Mouse (Mus musculus): ENCODE measurements around the gene Cbfa2t3.

The Cbfa2t3 gene

DNA sequence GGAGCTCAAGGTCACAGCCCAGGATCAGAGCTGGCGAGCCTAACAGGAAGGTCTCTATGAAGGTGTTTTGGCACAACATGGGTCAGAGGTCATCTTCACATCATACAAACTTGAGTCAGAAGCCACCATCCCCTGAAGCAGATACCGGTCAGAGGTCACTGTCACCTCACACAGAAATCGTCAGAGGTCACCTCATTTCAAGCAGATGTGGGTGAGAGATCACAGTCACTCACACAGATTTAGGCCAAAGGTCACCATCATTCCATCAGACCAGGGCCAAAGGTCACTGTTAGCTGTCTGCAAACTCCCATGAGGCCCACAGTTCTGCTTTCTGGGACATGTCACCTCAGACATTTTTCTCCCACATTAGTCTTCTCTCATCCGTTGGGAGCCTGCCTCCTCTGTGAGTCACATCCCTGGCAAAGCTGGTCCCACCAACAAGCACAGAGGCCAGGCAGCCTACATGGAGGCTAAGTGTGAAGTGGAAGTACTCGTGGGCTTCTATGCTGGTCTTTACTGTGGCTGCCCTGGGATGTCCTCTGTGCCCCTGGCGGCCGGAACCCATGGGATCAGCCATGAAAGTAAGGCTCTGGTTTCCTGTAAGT is 3.4 kb downstream of the Cbfa2t3 start:
- DNase-seq (ENCODE audit: extremely low read depth, insufficient read length, low spot score): no peak

DNA sequence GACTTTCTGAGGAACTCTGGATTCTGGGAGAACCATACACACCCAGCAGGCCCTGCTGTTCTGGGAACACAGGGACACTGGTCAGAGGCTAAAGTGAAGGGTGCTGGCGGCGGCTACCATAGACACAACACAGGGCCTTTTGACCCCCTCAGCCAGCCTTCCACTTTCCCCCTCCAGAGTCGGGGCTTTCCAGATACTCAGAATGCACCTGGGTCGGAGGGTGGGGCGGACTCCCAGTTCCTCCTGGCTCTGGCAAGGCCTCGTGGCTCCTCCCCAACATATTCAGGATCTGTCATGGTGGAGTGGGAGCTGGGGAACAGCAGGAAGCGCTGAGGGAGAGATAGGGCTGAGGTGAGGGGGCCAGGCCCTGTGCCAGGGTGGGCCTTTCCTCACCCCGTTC is 6.8 kb downstream of the Cbfa2t3 start:
- DNase-seq (ENCODE audit: extremely low read depth, insufficient read length, low spot score): no peak

DNA sequence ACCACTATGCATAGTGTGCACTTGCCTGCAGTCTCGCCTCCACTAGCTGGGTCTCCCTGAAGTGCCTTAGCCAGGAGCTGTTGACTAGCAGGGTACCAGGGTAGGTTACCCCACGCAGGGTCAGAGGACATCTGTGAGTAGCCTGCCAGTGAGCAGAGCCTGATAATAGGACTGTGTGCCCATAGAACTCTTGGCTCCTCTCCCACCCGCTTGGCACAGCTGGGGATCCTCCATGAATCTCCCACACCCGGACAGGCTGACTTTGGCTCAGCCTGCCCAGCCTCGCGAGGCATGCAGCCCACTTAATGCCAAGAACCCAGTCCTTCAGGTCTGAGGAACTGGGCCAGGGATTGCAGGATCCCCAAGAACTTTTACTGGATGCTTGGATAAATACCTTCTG is 7.9 kb downstream of the Cbfa2t3 start:
- no peak for DNase-seq (ENCODE audit: extremely low read depth, insufficient read length, low spot score)

DNA sequence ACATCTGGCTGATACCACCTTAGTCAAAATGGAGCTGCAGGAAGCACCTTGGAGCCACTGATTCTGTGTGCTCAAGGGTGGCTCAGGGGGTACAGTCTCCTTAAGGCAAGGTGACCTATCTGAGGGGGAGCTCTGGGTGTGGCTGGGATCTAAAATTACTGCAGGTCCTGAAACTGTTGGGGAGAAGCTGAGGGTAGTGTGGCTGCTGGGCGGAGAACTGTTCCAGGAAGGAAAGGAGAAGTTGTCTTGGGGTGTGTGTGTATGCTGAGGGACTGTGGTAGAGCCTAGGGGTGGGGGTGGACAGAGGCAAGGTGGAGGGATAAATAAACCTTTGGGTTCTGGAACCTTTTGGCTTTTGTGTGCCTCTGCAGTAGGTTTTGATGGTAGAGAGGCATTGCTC is 9.6 kb downstream of the Cbfa2t3 start:
- DNase-seq (ENCODE audit: extremely low read depth, insufficient read length, low spot score): no peak

DNA sequence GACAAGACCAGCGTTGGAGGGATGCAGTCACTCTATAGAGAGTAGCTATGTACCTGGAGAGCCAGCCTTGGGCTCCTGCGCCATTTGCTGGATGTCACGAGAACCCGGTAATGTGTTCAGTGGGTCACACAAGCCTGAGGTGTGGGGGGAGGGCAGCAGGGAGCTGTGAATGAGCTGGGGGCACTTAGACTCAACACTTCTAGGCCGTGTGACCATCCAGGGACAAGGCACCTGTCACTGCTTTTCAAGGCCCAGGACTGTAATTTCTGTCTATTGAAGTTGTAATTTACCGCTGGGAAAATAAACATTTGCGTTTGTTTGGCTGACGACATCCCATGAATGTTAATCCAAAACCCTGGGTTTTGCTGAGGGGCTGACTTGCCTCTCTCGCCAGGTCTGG is 12.0 kb downstream of the Cbfa2t3 start:
- no peak for DNase-seq (ENCODE audit: extremely low read depth, insufficient read length, low spot score)

DNA sequence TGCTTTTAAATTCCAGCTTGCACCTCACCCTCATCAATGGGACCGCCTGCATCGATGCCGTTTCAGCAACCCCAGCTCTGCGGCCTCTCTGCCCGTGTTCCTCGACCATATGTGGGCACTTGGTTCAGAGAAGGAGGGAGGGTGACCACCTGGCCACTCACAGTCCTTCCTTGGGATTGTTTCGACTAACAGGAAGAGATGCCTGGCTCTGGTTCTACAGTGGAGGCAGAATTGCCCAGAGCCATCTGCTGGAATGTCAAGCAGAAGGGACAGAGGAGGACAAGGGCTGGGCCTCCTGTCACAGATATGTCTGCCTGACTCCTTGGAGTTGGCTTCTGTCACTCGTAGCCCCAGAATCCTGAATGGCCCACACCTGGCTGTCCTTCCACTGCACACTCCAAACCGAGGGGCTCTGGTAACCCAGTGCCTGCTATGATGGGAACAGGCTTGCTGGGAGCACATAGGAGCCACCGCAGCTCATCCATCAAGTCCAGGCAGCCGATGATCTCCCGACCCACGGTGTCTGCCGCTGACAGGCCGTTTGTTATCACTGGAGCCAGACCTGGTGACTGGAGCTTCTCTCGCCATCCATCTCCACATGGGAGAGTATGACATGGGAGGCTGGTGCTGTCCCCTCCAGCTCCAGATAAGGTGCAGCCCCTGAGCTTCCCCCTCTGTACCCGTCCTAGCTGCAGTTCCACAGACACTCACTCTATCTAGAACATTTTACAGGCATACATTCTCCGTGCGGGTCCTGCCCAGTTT is 13.6 kb downstream of the Cbfa2t3 start:
- no peak for DNase-seq (ENCODE audit: extremely low read depth, insufficient read length, low spot score)

DNA sequence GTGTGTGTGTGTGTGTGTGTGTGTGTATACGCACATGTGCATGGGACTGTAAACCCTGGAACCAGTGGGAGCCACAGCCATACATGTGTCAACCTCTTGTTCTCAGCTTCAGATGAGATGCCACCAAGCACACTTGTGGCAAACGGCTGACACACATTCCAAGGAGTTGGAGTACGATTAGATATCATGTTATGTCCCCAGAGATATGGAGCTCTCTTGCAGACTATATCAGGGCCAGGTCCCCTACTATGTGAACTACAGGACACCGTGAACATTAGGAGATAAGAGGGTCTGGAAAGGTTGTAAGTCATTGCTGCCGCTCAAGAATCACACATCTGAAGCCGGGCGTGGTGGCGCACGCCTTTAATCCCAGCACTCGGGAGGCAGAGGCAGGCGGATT is 16.1 kb downstream of the Cbfa2t3 start:
- no peak for DNase-seq (ENCODE audit: extremely low read depth, insufficient read length, low spot score)

DNA sequence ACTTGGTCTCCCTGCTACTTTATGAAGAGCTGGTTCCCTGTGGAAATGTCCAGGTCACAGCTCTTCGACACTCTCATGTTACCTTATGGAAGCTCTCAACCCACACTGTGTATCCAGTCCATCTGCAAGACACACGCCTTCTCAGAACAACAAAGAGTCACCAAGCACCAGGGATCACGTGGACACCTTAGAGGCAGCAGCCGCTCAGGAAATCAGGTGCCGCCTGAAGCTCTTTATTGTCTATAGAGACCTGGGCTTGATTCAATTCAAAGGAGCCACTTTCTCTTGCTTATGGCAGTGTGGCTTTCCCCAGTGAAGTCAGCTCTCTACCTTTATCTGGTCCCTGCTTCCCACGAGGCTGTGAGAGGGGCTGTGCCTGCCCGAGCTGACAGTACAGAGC is 18.7 kb downstream of the Cbfa2t3 start:
- DNase-seq (ENCODE audit: extremely low read depth, insufficient read length, low spot score): no peak

DNA sequence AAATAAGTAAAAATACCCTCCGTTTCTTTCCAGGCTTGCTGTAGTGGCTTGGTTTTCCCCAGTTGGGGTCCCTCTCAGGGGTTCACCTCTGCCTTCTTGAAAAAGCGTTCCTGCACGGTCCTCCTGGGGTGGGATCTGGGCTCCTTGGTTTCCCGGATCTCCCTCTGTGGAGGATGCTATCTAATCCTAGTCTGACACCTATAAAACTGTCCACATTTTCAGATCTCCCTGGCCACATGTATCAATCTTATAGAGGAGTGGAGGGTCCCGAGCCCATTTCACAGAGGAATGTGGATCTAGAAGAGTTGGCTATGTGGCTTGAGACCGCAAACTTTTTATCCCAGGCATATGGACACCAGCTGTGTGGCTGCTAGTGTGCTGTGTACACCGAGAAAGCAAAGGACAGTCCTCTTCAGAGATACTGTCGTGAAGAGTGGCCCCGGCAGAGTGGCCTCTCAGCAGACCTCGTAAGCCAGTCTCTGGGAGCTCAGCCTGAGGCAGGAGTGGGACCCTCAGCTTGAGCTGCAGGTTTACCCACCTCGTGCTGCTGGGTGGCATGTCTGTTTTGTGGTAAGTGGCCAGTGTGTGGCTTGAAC is 19.5 kb downstream of the Cbfa2t3 start:
- DNase-seq (ENCODE audit: extremely low read depth, insufficient read length, low spot score): no peak

DNA sequence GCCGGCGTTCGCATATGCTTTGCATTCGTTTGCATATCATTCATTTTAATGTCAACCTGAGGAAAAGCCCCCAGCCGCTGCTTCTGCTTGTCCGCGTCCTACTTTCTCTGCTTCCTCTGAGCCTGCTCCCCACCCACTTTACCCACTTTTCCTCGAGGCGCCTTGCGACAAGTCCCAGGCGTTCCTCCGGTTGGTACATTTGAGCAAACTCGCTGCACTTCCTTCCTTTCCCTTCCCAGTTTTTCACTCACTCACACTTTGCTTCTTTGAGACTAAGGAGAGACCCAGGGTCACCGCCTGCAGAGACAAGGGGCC is 20.1 kb downstream of the Cbfa2t3 start:
- no peak for DNase-seq (ENCODE audit: extremely low read depth, insufficient read length, low spot score)

DNA sequence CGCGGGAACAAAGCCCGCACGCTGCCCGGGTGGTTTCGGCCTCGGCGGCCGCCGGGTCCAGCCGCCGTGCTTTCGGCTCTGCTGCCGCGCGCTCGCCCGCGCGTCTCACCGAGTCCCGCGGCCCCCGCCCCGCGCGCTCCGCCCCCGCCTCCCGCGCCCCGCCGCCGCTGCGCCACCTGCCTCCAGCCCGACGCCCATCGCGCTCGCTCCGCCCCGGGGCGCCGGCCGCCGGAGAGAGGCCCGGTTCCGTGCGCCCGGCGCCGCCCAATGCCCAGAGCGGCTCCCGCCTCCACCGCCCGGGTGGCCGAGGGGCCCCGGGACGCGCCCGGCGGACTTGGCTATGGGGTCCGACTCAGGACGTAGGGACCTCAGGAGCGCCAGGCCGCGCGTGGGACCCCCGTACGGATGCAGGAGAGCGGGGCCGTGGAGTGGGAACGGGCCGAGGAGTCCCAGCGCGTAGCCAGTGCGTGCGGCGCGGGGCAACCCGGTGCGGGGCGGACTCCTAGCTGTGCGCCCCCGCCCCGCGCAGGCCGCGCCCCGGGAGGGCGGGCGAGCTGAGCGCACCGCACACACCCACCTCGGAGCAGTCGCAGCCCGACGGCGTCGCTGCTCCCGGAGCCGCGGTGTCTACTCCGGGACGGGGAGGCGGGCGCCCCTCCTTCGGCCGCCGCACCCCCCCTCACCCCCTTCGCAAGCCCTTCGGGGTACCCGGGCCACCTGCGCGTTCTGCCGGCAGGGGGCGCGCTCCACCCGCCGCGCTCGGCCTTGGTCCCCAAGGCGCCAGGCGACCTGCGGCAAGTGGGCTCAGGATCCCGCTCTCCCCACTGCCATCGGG is 20.6 kb downstream of the Cbfa2t3 start:
- no peak for DNase-seq (ENCODE audit: extremely low read depth, insufficient read length, low spot score)

DNA sequence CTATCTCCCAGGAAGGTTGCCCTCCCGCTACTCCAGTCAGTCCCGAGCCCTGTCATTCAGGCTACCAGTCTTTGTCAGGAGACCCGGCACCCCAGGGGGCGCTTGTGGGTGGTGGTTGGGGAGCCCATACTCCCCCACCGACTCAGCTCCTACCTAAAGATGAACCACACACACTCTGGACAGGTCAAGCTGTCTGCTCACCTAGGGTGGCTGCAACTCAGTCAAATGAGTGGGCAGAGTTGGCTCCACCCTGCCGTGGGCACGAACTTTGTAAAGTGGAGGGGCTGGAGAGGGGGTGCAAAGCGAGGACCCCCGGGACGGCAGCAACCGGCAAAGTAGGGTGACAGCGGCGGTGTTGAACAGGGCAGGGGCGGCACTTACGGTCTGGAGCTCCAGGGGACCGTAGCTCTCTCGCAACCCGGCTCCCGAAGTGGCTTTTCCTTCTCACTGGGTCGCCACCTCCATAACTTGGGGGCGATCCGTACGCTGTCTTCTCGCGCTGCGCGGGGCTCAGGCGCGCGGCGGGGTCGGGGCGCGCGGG is 21.4 kb downstream of the Cbfa2t3 start:
- no peak for DNase-seq (ENCODE audit: extremely low read depth, insufficient read length, low spot score)

DNA sequence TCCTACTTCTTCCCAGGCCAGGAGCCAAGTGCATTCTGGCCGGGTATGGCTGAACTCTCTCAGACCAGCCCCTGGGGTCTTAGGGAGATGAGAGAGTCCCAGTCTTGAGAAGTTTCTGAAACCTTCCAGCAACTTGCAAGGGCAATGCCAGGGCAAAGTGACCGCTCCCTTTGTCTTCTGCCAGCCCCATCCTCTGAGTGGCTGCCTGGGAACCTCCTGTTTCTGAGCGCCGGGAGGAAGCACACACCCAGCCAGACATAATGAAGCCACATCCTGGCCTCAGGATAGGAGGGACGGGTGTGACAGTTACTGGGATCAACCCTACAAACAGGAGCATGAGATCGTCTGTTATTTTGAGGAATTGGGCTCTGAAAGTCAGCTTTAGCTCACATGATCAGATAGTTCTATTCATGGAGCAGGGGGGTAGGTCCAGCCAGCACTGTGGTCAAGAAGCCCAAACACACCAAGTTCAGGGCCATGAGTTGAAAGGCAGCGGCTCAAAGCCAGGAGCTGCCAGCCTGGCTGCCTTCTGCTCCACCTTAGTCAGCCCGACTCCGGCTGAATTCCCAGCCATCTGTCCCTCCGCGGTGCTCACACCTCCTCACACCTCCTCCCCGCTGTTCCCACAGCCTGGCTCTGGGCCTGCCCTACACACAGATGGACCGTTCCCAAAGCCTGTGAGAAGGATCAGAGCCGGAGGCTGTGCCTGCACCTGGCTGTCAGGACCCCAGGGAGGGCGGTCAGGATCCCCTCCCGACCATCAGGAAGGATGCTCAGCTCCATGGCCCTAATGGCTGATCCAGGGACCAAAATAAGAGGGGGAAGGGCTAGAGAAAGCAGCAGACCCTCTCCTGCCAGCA is 22.1 kb downstream of the Cbfa2t3 start:
- no peak for DNase-seq (ENCODE audit: extremely low read depth, insufficient read length, low spot score)

DNA sequence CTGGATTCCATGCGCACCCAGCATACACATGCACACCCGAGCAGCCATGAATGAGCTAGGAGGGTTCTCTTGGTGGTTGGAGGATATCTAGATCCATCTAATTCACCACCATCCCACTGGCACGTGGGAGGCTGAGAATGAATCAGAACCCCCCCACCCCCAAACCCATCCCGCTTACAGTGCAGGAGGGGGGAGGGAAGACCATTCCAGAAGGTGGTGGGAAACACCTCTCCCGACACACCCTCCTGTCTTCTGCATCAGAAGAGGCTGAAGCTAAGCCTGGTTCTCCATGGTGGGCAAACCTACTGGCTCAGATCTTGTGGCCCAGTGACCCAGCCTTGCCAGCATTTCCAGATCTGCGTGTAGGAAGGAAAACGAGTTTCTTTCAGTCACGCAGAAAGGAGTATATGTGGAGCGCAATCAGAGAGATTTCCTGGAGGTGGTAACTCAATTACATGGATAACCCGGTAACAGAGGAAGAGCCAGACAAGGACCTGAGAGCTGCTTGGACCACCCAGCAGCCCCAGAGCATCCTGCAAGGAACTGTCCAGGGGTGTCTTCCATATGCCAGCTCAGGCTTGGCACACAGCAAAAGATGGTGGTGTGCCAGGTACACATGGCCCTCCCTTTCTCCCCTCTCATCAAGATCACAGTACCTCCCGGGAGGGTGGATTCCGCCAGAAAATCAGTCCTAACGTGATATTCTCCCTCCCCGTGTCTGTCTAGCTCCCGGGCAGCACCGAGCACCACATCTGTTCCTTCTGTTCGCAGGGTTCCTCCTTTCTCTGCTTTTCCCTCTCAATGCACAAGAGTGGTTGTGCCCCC is 23.1 kb downstream of the Cbfa2t3 start:
- DNase-seq (ENCODE audit: extremely low read depth, insufficient read length, low spot score): no peak

DNA sequence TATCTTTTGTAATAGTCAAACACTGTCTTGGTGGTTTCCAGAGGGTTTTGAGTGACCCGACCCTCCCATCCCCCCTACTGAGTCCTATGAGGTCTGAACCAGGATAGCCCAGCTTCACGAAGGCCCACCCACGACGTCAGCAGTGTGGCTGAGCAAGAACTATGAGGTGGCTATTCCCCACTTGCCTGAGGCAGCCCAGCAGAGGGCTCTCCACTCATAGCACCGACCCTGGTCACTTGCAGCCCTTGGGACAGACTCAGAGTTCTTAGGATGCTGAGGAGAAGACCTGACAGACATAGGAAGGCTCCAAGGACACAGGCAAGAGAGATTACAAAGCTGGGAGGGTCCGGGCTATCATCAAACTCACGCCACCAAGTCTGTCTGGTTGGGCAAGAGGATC is 23.9 kb downstream of the Cbfa2t3 start:
- no peak for DNase-seq (ENCODE audit: extremely low read depth, insufficient read length, low spot score)

DNA sequence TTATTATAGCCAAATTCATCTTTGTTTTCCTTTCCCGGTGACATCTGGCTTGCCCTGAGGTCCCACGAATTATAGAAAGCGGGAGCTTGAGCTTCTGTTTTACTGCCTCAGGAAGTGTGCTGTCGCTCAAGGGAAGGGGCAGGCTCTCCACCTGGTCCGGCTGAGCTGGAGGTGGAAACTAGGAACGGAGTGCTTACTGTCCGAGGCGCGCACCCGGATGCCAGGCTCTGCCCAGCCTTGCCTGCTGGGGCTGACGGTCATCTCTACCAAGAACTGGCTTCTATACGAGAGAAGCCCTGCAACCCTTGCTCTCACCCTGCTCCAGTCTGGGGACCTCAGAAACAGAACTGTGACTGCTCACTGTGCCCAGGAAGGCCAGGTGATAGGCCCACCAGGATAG is 24.9 kb downstream of the Cbfa2t3 start:
- no peak for DNase-seq (ENCODE audit: extremely low read depth, insufficient read length, low spot score)

DNA sequence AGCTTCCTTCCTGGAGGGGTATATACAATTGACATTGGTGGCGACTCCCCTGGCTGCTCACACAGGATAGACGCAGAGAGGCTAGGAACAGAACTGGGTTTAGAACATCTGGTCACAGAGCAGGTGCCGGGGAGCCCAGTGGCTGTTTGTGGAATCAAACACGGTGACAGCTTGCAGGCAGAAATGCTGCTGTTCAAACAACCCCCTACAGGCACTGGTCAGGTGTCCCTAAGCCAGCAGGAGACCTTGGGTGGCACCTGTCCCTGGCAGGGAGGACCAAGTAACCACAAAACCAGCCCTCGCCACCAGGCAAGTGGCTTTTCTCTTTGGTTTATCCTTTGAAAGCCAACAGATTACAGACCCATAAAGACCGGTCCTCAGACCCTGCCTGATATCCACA is 27.0 kb downstream of the Cbfa2t3 start:
- no peak for DNase-seq (ENCODE audit: extremely low read depth, insufficient read length, low spot score)

DNA sequence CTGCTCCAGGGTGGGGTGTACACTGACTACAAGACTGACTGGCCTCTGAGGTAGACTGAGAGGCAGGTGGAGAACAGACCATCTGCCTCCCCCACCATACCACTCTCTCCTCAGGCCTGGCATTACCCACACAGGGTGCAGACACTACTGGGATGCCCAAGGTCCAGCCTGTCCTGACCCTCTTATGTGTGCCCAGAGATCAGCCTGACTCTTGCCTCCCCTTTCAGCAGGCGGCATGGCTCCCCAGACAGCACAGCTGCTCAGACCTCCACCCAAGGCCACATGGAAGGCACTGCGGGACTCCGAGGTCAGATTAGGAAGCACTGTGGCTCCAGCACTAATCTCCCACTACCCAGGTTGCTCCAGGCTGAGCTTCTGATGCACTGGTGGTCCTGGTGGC is 28.2 kb downstream of the Cbfa2t3 start:
- DNase-seq (ENCODE audit: extremely low read depth, insufficient read length, low spot score): no peak

DNA sequence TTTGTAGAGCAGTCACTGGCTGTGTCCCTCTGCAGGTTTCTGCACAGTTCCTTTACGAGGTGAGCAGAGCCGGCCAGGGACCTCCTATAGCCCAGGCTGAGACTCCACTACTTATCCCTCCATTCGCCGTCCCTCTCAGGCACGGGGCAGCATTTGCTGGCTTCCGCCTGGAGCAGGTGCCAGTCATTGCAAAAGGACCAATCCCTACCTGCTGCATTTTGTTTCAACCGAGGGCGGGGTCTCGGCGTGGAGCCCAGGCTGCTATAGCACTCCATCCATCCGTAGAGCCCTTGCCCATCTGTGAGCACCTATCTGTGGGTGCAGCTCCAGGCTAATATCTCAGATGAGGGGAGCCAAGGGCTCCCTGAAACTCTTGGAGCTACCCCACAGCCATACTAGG is 28.9 kb downstream of the Cbfa2t3 start:
- no peak for DNase-seq (ENCODE audit: extremely low read depth, insufficient read length, low spot score)

DNA sequence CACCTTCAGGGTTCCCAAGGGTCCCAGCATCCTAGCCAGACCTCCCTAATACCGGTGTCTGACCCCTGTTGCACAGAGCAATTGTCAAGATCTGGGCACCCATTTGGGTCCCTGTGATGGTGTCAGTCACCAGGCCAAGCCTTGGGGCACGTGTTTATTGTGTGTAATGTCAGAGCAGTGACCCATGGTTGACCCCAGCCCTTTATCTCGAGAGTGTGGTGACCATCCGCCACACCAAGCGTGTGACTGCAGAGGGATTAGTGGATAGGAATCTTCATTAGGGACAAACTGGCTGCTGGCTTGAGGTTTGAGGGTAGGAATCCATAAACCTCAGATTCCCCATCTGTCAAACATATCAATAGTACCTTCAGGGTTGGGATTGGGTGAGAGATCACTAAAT is 29.5 kb downstream of the Cbfa2t3 start:
- no peak for DNase-seq (ENCODE audit: extremely low read depth, insufficient read length, low spot score)
